Mouse (Mus musculus): ENCODE measurements around the gene Scyl1.

The Scyl1 gene

DNA sequence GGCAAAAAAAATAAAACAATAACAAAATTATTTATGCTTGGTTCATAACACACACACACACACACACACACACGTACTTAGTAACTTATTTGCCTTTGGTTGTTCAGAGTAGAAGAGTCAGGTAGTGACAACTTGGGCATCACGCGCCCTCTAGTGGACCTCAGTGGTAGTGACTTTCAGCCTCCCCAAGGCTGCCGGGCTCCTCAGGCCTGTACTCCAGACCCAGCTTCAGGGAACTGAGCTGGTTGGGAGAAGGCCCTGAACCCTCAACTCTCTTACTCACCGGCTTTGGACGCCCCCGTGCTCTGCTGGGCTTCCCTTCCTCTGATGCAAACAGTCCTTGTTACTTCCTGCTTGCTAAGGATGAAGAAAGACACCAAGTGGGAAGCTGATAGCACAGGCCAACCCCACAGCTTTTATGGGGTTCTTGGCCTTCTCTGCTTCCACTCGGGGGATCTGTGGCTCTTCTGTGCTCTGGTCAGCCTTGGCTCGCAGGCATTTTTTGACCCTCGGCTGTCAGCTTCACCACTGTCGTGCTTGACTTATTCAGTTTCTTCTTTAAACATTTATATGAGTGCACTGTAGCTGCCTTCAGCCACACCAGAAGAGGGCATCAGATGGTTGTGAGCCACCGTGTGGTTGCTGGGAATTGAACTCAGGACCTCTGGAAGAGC is 15.4 kb upstream of the Scyl1 start:
- peak; percentile 90 for DNase-seq

DNA sequence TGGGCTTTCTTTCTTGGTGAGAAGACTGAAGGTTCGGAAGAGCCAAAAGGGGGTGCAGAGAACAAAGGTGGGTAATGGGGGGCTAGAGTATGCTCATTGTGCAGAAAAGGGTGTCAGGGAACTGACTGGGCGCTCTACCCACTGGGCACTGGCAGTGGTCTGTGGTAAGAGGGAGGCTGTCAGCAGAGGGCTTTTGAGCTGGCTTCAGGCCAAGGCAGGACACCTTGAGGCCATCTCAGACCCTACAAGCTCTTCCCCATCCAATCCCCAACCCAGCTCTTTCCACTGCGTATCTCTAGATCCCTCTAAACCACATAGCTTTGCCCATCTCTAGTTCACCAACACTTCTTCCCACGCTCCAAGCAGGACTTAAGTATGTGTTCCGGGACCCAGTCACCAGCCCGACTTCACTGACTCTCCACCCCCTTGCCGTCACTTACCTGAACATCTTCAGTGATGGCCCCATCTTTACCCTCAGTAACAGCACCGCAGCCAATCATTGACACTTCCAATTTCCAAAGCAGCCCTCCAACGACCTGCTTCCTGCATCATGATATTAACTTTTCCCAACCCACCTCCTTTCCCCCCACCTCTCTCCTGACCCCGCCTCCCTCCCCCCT is 13.8 kb upstream of the Scyl1 start:
- no peak for DNase-seq

- DNase-seq, result no peak
These were observed 10.9 kb upstream of the Scyl1 start for GRCm38 (mm10) chr19:5782121-5782520.

DNA sequence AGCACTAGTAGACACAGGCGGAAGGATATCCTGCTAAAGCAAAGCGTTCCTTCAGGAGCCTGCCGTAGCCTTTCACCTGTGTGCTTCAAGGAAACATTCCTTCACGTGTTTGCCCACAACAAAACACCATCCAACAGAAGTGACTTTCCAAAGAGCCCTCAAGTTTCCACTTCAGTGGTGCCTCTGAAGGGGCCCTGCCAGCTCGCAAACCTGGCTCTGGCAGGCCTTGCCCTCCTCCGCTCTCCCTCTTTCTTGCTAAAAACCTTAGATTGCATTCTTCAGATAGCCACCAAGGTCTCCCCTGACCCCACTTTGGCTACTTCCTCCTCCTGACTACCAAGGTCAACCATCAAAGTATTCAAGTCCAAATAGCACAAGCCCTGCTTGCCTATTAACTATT is 10.3 kb upstream of the Scyl1 start:
- DNase-seq, result no peak

DNA sequence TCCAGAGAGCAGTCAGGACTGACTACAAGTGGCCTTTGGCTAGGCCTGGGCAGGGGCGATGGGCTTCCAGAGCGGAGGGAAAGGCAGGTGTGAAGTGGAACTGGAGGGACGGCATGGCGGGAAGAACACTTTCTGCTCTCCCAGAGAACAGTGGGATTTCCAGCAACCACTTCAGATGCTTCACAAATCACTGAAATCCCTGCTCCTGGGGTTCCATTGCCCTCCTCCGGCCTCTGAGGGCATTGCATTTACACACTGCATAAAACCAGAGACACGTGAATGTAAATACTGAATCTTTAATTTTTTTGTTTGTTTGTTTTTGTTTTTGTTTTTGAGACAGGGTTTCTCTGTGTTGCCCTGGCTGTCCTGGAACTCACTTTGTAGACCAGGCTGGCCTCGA is 9.0 kb upstream of the Scyl1 start:
- DNase-seq, result no peak

GRCm38 (mm10) chr19:5778312-5778711 is 7.1 kb upstream of the Scyl1 start:
- DNase-seq, result no peak

- no peak for DNase-seq
These were observed 6.3 kb upstream of the Scyl1 start for GRCm38 (mm10) chr19:5777387-5778032.

DNA sequence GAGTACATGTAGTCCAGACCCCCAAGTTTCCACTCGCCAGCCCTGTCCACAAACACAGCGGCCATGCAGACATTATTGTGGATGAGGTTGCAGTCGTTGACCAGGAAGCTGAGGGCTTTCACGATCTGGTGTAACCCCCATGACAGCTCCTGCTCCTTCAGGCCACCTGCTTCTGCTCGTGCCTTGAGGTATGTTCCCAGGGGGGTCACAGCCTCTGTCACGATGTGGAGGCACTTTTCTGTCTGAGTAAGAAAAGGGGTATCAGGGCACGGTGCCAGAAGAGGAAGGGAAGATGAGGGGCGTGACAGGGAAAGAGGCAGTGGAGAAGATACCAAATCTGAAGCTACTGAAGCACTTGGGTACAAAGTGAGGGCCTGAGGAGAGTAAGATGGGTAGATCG is 908 bp downstream of the Scyl1 start:
- peak; percentile 5 for DNase-seq

- DNase-seq, result no peak
These were observed 3.9 kb downstream of the Scyl1 start for GRCm38 (mm10) chr19:5767271-5767670.

DNA sequence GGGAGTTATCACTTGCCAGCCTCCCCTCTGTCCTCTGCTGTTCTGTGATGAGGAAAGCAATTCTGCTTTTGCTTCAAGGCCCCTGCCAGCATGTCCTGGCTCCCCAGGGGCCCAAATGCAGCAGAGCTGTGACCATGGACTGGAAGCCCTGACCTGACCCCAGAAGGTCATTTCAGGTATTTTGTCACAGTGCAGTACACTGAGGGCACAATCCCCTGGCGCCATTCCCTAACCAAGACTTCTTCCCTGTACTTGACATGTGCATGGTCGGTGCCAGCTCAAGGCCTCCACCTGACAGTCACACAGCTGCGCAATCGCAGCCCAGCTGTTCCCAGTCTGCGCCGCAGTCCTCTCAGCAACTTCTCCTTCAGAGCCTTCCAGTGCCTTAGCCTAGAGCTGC is 8.1 kb downstream of the Scyl1 start:
- no peak for DNase-seq

GRCm38 (mm10) chr19:5758878-5759403 is 12.3 kb downstream of the Scyl1 start:
- DNase-seq, result no peak

DNA sequence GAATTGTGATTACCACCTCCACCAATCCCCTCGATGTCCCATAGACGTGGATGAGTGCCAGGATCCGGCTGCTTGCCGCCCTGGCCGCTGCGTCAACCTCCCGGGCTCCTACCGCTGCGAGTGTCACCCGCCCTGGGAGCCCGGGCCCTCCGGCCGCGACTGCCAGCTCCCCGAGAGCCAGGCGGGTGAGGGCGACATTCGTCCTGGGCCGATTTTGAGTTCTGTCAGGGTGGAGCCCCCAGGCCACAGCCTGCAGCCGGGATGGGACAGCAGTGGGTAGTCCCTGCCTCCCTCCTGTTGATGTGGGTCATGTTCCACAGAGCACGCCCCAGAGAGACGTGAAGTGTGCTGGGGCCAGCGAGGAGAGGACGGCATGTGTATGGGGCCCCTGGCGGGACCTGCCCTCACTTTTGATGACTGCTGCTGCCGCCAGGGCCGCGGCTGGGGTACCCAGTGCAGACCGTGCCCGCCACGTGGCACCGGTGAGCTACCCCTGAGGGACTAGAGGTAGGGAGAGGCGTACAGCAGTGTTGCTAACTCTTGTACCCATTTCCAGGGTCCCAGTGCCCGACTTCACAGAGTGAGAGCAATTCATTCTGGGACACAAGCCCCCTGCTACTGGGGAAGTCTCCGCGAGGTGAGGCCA is 14.1 kb downstream of the Scyl1 start:
- no peak for DNase-seq

DNA sequence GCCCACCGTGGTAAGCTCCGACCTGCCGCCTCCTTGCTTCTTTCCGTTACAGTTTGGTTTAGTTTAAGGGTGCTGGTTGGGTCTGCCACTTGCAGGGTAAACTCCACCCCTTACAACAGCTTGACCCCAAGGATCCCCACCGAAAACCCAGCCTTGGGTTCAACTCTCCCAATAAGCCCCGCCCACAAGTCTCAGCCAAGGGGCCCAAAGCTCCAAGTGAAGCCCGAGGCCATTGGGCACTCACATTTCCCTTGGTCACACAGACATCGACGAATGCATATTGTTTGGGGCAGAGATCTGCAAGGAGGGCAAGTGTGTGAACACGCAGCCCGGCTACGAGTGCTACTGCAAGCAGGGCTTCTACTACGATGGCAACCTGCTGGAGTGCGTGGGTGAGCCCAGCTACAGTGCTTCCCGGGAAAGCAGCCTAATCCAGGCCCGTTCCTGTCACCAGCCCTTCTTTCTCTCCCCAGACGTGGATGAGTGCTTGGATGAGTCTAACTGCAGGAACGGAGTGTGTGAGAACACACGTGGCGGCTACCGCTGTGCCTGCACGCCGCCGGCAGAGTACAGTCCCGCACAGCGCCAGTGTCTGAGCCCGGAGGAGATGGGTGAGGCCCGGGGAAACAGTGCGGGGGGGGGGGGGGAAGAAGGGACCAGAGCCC is 14.8 kb downstream of the Scyl1 start:
- DNase-seq, result no peak

GRCm38 (mm10) chr19:5751742-5752141 is 19.5 kb downstream of the Scyl1 start:
- peak; percentile 37 for DNase-seq

DNA sequence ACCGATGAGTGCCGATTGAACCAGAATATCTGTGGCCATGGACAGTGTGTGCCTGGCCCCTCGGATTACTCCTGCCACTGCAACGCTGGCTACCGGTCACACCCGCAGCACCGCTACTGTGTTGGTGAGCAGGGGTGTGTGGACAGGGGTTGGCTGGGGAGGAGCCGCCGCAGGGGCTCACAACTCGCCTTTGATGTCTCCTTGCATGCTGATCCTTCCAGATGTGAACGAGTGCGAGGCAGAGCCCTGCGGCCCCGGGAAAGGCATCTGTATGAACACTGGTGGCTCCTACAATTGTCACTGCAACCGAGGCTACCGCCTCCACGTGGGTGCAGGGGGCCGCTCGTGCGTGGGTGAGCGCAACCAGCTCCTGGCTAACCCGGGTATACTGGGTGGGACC is 20.3 kb downstream of the Scyl1 start:
- no peak for DNase-seq

- DNase-seq, result no peak
These were observed 21.7 kb downstream of the Scyl1 start for GRCm38 (mm10) chr19:5749476-5749875.

GRCm38 (mm10) chr19:5746907-5747363 is 24.3 kb downstream of the Scyl1 start:
- no peak for DNase-seq

GRCm38 (mm10) chr19:5745756-5746710 is 25.2 kb downstream of the Scyl1 start:
- no peak for DNase-seq

DNA sequence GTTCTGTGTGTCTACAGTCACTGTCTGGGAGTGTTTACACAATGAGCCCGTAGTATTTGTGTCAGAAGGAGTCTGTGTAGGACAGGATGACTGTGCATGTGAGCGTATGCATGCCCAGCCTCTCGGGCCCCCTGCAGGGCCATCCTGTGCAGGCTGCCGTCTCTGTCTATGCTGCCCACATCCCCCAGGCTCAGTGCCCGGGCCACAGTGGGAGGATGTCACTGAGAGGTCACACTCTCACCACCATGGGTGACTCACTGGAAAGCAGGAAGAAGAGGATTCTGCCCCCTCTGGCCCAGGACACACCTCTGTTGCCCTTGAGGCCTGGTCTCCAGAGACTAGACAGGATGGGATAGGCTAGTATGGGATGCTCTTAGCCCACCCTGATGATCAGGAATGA is 27.6 kb downstream of the Scyl1 start:
- no peak for DNase-seq

DNA sequence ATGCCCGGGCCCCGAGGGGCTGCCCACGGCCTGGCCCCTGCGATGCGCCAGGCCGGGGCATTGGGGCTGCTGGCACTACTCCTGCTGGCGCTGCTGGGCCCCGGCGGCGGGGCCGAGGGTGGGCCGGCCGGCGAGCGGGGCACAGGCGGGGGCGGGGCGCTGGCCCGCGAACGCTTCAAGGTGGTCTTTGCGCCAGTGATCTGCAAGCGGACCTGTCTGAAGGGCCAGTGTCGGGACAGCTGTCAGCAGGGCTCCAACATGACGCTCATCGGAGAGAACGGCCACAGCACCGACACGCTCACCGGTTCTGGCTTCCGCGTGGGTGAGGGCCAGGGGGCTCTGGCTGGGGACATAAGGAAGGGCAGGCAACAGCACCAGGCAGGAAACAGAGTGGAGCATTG is 29.0 kb downstream of the Scyl1 start:
- DNase-seq, result no peak

- no peak for DNase-seq
These were observed 29.5 kb downstream of the Scyl1 start for GRCm38 (mm10) chr19:5741641-5742240.

Measured in thymus, postnatal 25 days (tissue).